Mouse (Mus musculus): Measurements from ENCODE around the gene Bcat1.

GRCm38 (mm10) chr6:144972351-144972750 lies 103.6 kb downstream of the Bcat1 start:
- TF ChIP-seq CTCF (IDR thresholded peaks at IDR 0.05; ENCODE audit: low read depth) (no peak), EP300 (IDR thresholded peaks at IDR 0.05; ENCODE audit: low read depth) (no peak)
